Mouse (Mus musculus) layer of hippocampus, adult 18-20 months (tissue): ENCODE measurements around the gene Dcun1d2. TPM values are rescaled to one million over a fixed set of nuclear protein-coding genes. Genes with fewer than 3 reads are reported as not detected.

Source experiments
- DNase-seq, 2 experiments: peaks; one replicate each; pipeline ENCODE4 v3.0.0; 2022; ENCODE audit warnings: low spot score in 2 of 2
- total RNA-seq, 2 experiments: library from RNA; stranded (reverse); gene quantifications; 2 replicates each; pipeline ENCODE4 v1.2.3; 2021

Gene Dcun1d2
- total RNA-seq, 2 experiments from 2014 or later: 39.4 to 39.9 TPM

GRCm38 (mm10) chr8:13263376-13263775, 24.6 kb downstream of the Dcun1d2 start:
- DNase-seq: no peak

DNA sequence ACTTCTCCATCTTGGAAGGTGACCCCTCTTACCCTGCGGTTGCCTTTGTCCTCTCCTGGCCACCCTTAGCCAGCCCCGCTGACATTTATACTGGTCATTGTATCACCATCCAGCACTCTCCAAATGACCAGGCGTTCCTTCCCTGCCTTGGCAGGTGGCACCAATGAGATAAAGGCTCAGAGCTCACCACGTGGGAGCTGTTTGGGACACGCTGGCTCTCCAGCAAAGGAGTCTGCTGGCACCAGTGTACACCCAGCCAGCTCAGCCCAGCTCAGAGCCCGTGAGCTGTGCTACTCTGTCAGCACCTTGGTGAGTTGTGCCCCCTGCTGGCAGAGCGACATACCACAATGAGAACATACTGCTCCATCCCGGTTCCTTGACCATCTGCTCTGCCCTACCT, 33.9 kb downstream of the Dcun1d2 start, which contains the start of gene Adprhl1:
TSS of gene Adprhl1 (minus strand) at position 144 of the 400 bp plus-strand sequence.
- peak; percentile 50 to 84 for DNase-seq

DNA sequence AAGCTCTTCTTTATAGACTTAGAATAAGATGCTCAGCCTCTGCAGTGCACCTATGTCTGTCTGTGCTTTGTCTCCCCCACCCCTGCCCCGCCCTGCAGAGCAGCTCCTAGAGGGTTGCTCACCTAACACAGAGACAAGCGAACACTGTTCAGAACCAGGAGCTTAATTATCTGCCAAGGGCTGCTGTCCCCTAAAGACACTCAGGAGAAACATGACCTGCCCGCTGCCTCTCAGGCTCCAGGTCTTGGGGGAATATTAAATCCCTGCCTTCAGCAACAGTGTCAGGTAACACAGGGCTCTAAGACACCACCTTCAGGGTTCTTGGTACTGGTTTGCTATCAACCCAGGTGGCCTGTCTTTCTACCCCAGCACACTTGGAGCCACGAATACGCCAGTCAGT, 34.5 kb downstream of the Dcun1d2 start:
- DNase-seq: no peak

GRCm38 (mm10) chr8:13252837-13253236, 35.1 kb downstream of the Dcun1d2 start:
- no peak for DNase-seq

DNA sequence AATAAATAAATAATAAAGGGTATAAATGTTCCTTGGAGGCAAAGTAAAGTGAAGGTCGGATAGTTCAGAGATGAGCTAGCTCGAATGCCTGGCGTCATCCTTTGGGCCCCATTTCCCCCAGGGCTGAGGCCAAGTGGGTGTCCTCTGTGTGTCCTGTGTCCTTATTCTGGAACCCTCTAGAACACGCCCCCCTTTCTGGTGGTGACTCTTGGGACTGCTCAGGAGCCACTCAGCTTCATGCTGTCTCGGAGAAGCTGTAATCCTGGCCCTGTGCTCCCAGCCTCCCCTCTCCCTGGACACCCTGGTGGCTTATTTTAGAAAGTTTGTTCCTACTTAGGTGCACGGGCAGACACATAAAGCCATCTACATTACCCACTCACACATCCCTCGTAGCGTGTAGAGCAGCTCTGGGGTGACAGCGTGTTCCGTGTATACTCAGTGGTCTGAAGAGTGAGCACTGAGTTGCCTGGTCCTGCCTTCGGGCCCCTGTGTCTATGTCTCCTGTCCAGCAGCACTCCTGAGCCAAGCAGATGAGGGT, 43.5 kb downstream of the Dcun1d2 start:
- no peak for DNase-seq

GRCm38 (mm10) chr8:13242985-13243870, 44.7 kb downstream of the Dcun1d2 start:
- no peak for DNase-seq

DNA sequence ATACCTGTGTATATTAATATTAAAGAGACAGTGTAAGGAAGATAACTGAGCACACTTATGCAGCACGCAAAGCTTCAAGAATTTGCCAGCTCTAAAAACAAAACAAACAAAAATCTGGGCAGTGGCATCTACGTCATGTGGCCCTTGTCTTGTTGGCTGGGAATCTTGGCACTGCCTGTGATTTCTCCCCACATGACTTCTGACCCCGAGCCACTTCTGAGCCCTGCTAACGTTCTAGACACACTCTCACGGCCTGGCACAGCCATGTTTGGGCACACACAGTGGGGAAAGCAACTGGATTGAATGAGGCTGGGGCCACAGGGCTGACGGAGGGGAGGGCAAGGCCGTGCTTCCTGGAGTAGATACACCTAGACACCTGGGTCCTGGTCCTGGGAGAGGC, 47.2 kb downstream of the Dcun1d2 start:
- no peak for DNase-seq

- DNase-seq: no peak
Measured at GRCm38 (mm10) chr8:13240055-13240454, 47.9 kb downstream of the Dcun1d2 start.

GRCm38 (mm10) chr8:13234803-13235202, 53.1 kb downstream of the Dcun1d2 start:
- no peak for DNase-seq

- no peak for DNase-seq
Measured at GRCm38 (mm10) chr8:13230471-13230870, 57.5 kb downstream of the Dcun1d2 start.

- no peak for DNase-seq
Measured at GRCm38 (mm10) chr8:13229802-13230201, 58.1 kb downstream of the Dcun1d2 start.

GRCm38 (mm10) chr8:13228923-13229610, 58.9 kb downstream of the Dcun1d2 start:
- no peak for DNase-seq

- DNase-seq: no peak
Measured at GRCm38 (mm10) chr8:13227184-13227583, 60.7 kb downstream of the Dcun1d2 start.

- DNase-seq: peak in 1 of 2 experiments; percentile 42
Measured at GRCm38 (mm10) chr8:13226288-13226687, 61.6 kb downstream of the Dcun1d2 start.

DNA sequence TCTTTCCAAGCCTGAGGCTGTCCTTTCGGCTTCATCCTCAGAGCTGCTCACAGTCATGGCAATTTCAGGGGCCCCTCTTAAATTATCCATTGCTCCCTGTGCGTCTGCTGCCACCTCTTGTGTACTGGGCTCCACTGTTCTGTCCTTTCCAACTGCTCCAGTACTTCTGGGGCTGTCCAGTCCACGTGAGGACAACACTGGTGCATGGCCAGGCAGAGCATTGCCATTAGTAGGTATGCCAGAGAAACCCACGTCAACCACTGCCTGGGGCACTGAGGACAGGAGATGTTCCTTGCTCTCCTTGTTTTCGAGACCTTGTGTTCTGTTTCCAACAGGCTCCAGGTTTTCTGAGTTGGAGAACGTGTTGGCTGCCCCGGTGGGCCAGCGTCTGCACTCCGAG, 63.5 kb downstream of the Dcun1d2 start:
- DNase-seq: no peak

GRCm38 (mm10) chr8:13218441-13218840, 69.5 kb downstream of the Dcun1d2 start:
- DNase-seq: no peak

DNA sequence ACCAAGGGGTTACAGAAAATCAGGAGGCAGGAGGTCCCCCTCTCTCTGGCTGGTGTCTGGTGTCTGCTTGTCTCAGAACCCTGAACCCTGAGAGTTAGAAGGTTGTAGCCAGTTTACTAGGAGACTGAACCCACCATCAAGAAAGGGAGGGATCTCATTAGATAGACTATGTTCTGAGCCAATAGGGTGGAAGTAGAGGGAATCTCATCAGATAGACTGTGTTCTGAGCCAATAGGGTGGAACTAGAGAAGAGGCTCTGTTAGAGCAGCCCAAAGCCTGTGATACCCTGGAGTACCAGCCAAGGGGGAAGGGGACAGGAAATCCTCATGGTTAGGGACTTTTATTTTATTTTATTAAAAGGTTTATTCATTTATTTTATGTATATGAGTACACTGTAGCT, 69.9 kb downstream of the Dcun1d2 start:
- DNase-seq: no peak

- DNase-seq: no peak
Measured at GRCm38 (mm10) chr8:13217093-13217492, 70.8 kb downstream of the Dcun1d2 start.

- no peak for DNase-seq
Measured at GRCm38 (mm10) chr8:13216386-13216785, 71.5 kb downstream of the Dcun1d2 start.

DNA sequence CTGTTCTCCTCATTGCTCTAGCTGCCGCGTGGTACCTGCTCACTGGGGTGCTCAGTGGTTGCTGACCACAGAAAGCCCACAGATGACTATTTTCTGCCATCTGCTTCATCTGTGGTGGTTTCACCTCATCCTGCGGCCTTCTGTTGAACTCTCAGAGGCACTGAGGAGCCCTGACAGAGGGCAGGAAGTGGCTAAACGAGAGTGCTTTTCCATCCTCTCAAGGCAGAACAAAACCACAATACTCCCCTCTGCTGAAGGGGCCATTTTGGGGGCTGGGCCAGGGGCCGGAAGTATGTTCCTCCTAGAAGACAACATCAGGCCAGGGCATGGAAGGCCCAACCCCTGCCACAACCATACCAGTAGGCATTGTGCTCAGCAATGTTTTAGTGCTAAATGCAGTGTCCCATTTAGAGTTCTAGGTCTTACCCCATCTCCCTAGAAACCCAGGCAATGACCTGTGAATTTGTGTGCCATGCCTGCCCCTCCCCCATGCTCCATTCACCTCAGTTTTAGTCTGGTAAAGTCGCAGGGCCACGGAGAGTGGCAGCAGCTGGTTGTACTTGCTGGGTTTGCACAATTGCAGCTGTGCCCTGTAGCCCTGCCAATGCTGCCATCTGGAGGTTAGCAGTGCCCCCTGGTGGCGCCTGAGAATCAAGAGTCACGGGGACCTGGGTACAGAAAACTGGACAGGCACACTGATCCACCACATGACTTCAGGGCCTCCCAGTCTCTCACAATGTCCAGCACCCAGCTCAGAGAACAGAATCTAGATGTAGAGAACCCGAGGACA, 74.3 kb downstream of the Dcun1d2 start:
- DNase-seq: peak; percentile 72 to 90

DNA sequence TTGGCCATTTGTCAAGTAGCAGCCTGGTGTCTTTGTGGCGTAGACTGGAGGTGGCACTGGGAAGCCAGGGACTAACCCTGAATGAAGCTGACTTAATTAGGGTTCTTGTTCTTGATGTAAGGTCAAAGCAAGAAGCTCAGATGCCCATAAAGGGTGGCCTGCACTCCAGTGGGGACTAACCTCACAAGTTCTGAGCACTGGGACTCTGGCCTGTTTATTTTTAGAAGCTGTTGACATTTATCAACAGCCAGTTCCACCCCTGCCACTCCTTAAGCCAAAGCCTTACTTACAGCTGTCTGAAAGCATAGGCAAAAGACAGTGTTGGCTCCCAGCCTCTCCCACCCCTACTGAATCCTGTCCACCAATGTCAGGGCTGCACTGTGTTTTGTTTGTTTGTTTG, 78.2 kb downstream of the Dcun1d2 start:
- DNase-seq: no peak
